Mouse (Mus musculus) granulocyte monocyte progenitor cell, adult 5-6 weeks (primary cell): ENCODE results near the gene Efnb1. TPM values are rescaled to one million over a fixed set of nuclear protein-coding genes. Genes with fewer than 3 reads are reported as not detected.
A peak's percentile ranks its signal among the peaks of the same experiment; 100 is the strongest.

Experiments used
- ATAC-seq: replicated peaks from 2 replicates; pipeline ENCODE4 v1.8.0; 2016; ENCODE audit warnings: mild to moderate bottlenecking, moderate TSS enrichment, inconsistent platforms; ENCODE audit not compliant: poor library complexity, severe bottlenecking
- total RNA-seq, 2 experiments: library from RNA; stranded (forward) in 1 of 2; stranded (reverse) in 1 of 2; fragments of 200-712, 200-1000 nt in 1 of 2; fragments of >200 nt in 1 of 2; fragmentation: Nextera tagmentation in 1 of 2; gene quantifications; 2 replicates each; pipeline ENCODE4 v1.2.3; 2014 to 2017

The Efnb1 gene
- total RNA-seq (2014; fragmentation: Nextera tagmentation) (0.47 and 0.62 TPM in 2 replicates), total RNA-seq (2017) (0.34 and 0.46 TPM in 2 replicates)

DNA sequence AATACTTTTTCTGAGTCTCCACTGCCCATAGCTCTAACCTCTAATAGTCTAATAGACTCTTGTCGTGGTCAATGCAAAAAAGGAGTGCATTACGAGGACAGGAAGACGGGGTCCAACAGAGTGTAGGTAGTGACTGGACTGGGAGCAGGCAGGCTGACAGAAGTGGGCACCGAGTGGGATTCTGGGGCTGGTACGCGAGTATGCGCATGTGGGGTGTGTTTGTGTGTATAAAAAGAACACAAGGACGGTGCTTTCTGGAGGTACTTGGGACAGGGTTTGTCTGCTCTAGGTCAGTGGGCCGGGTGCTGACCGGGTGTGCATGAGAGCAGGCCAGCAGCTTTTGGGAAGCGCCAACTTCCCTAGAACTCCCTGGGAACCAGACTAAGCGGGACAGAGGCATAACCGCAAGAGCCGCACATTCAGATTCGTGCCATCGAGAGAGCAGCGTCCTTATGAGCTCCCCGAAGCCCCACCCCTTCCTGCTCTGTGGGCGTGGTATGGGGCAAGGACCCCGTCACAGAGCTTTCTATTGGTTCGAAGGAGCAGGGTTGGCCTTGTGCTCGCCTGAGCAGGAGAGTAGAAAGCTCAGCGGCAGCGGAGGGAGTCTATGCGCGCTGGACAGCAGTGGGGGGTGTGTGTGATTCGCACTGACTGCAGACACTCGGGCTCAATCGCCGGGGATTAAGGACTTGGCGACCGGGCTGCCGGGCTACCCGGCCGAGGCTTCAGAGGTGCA is at the start of gene Efnb1:
Gene Efnb1, plus strand, starts transcription at position 608 of the 736 bp plus-strand sequence.
- ATAC-seq, result peak; percentile 85

DNA sequence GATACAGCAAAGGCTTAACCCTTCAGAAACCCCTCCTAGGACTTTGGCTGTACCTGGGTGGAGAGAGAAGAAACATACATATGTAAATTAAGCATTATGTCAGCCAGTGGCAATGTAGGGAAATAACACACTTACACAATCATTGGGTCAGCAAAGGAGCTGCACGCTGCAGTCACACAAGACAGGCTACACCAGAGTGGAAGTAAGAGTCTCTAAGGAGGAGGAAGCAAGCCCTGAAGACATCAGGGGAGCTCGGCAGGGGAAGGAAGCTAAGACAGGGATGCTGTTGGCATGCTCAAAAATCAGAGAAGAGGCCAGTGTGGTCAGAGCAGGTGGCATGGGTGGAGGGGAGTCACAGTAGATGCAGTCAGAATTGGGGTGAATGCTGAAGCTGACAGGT is 43.2 kb upstream of the Efnb1 start:
- ATAC-seq, result peak; percentile 88

DNA sequence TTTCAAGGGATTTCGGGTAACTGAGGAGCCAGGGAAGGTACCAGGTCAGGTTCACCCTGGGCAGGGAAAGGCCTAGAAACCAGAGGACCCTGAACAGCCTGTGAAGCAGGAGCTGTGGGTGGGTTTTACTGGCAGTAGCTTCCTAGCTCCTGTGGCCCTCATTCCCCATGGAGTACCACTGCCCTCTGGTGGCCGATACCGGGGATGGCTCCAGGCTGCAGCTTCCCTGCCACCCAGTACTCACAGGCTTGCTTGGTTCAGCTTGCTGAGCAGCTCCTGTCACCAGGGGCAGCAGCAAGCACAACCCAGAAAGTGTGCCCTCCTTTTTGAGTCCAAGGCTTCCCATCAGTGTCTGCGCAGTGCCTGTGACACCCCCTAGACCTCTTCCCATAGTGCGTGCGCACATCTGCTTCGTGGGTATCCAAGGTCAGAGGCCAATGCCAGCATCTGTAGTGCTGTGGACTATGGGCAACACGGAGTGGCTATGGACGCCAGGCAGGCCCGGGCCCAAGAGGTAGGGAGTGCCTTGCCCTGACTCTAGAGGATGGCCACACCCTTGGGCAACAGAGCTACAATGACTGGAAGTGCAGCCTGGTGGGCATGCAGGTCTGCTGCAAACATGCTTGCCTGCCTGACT is 24.7 kb upstream of the Efnb1 start:
- peak; percentile 100 for ATAC-seq

DNA sequence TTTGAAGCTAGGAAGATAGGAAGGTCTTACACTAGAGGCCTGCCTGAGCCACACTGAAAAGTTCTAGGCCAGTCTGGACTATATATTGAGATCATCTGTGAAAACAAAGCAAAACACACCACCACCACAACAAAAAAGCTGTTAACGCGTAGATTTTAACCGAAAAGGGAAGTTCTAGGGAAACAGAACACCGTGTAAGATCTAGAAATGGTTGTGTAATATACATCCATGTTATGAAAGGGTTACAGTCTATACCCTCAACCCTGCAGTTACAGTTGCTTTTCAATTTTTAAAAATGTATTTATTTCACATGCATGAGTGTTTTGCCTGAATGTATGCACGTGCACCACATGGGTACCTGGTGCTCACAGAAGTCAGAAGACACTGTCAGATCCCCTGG is 16.4 kb upstream of the Efnb1 start:
- ATAC-seq, result peak; percentile 88

DNA sequence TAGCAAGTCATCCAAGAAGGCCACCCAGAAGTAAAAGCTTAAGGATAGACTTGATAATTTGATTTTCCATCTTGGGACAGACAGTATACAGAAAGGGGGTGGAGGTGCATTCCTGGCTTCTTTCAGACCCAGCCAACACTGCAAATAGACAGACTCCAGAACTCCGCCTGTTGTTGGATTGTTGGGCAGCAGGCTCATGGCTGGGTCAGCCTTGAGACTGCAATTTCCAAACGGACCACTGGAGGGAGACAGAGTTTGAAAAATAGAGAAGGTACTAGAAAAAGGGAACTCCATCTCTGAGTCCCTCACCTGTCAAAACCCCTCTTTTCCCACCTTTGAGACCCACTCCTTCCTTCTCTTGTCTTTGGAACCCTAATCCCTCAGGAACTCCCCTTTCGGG is 5.9 kb upstream of the Efnb1 start:
- peak; percentile 65 for ATAC-seq

DNA sequence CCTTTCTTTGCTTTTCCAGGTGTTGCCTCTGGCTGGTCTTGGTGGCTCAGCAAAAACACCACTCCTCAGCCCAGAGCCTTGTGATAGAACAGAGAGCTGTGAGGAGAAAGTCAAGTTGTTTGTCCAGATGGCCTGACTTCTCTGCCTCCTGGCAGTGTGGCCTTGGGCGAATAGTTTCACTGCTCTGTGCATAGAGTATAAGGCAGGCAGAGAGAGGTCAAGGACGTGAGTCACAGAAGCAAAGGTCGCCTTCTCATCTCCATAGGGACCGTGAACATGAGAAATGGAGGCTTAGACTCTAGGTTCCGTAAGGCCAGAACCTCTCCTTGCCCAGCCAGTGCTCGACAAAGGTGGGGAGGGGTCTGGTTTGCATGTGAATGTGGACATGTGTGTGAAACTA is 3.4 kb upstream of the Efnb1 start:
- ATAC-seq, result no peak

DNA sequence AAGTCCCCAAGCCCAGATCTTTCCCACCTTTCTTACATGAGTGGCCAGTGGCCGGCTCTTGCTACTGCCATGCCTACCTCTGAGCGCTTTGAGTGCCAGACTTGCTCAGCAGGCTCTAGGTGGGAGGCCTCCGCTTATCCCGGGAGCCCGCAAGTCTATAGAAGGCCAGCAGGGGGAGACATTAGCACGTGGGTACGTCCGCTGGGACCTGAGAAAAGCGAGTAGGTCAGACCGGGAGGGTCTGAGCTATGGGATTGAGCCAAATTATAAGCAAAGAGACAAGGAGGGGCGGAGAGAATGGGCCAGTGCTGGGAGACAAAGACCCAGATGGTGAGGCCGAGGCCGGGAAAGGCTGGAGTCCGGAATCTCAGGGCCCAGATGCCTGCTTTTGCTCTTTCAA is 1.0 kb upstream of the Efnb1 start:
- peak; percentile 67 for ATAC-seq

DNA sequence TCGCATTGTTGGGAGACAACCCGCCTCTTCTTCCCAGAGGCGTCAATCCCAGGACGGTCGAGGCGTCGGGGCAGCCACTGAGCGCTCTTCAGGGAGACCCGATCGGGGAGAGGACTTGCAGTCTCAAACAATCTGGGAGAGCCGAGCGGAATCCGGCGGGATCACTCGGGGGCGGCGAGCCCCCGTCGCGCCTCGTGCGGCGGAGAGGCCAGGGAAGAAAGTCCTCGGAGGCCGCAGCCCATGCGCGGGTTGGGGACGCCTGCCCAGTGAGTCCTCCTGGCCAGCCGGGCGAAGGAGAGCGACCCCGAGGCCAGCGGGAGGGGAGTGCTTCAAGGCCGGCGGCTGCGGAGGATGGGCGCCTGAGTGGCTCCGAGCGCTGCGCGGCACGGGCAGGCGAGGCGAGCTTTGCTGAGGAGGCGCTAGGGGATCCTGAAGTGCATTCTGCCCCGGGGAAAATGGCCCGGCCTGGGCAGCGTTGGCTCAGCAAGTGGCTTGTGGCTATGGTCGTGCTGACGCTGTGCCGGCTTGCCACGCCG is 569 bp downstream of the Efnb1 start:
- 0 out of 2 replicates have a peak, but pooled peaks have one; percentile 2 for ATAC-seq

DNA sequence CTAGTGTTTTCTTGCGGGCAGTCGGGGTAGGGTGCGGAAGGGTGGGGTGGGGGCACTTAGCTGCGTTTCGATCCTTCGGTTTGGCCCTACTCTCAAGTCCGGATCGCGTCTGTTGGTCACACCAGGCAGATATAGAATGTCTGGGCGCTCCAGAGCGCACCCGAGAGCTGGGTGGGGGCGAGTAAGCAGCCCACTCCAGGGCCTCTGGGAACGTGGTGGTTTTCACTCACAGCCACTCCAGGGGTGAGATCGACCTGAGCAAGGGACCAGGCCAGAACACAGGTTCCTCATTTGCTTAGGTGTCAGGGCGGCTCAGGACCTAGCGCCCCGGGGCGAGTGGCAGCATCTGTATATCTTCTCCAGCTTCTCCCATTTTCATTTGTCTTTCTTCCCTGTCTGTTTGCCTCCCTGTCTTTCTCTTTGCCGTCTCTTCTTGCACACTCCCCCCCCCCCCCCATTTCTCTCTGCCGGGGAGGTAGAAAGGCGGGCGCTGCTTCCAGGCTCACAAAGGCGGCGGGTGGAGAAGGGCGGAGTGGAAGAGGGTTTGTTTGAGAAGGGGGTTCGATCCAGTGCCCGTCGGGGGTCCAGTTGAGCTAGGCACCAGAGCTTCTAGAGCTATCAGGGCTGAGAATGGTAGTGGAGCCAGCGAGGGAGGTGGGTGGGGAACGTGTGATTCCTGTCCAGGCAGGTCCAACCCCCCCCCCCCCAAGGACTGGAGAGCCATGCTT is 1.4 kb downstream of the Efnb1 start:
- ATAC-seq, result 0 out of 2 replicates have a peak, but pooled peaks have one; percentile 20

DNA sequence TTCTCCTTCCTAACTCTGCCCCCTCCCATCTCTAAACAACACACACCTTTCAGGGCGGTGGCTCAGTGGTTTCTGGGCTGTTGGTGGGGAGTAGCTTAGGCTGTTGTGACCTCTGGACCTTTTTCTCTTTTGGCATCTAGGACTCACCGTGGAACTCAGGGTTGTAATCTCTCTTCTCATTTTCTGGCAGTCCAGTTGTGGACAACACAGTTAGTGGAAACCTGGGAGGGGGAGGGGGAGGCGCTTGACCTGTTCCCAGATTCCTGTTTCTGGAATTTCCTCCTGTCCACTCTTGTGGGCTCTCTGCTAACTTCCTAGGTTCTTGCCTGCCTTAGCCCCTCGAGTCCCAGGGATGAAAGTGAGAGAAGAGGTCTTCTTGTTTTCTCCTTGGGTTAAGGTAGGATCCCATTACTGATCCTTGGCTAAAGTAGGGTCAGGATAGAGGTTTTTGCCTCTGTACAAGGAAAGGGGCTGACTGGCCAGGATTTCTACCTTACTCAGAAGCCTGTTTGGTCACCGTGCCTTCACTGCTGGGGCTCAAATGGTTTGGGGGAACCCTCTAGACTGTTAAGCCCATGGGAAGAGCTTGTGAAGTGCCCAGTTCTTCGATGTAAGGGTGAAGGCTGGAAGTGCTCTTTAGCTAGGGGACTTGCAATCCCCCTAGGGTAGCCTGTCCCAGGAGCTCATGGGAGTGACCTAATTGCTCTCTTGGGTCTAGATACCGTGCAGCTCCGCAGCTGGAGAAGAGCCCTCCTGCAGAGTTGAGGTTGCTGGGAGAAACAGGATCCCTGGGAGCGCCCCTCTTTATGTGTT is 2.2 kb downstream of the Efnb1 start:
- ATAC-seq, result no peak

DNA sequence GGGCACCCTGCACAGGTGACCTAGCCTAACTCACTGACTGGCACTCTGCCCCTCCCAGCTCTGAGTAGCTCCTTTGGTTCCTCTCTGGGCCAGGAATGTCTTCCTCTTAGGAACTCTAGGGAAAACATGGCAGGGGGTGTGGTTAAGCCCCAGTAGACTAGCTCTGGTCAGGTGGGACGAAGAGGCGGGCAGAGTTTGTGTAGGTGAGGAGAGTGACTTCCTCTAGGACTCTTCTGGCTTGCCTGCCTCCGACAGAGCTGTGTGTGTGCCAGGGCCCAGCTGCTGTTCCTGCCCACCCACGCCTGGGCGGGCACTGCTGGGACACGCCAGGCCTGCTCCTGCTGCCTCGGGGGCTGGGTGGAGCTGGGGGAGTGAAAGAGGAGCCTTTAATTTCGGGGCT is 5.1 kb downstream of the Efnb1 start:
- ATAC-seq, result no peak

DNA sequence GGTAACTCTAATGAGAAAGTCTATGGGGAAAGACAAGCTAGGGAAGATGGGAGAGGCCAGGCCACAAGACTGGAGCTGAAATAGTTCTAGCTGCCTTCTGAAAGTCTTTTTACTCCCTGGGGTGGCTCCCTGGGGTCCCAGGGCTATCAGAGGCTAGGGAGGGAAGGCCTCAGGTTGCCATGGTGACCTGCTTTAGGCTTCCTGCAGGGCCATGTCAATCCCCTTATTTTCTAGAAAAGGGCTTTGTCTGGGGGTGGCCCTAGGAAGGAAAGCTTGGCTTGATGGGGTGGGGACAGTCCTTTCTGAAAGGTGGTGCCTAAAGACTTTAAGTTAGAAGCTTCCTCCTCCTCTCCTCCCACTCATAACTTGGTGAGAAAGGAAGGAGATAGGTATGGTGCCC is 6.0 kb downstream of the Efnb1 start:
- no peak for ATAC-seq

DNA sequence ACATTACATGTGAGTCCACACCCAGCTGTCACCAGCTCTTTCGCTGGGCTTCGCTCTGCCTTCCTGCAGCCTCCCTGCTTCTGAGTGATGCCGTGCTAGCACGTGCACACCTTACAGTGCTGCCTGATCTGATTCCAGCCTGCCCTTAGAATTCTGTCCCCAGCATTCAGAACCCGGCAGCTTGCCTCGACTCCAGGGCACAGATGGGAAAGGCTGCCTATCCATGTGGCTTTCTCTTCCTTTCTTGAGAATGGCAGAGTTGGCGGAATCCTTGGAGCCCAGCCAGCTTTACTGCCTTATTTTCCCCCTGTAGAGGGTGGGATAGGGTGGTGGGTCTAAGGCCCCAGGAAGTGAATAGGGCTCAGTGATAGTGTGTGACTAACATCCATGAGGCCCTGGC is 9.6 kb downstream of the Efnb1 start:
- no peak for ATAC-seq

DNA sequence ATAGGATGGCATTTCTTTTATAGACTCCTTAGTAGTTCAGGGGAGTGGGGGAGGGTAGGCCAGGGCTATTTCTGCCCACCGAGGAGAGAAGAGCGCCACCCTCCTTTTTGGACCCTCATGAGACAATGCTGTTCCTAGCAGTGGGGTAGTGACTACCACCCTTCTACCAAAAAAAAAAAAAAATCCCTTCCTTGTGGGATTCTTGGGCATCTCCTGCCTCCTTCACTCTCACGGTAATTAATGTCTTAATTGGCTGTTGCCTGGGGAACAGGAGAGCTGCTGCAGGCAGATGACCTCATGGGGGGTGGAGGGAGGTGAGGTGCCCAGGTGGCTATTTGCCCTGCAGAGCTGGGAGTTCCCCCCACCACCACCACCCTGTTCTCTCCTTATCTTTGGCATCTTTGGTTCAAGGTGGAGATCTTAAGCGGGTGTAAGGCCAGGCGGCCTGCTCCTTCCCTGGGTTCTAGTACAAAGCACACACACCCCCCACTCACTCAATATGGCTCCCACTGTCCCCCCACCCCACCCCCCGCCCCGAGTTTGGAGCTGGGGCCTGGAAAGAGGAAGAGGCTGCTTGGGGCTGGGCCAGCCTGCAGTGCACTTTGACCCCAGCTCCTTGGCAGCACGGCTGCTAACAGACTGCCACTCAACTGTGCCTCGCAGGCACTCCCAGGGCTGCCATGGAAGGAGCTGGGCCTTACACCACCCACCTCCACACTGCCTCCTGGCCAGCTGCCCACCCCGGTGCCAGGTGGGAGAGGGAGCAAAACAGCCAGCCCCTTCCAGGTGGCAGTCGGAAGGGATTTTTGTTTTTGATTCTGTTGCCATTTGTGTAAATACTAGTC is 12.4 kb downstream of the Efnb1 start:
- ATAC-seq, result peak; percentile 31; the same call in 1 of the 2 replicates

DNA sequence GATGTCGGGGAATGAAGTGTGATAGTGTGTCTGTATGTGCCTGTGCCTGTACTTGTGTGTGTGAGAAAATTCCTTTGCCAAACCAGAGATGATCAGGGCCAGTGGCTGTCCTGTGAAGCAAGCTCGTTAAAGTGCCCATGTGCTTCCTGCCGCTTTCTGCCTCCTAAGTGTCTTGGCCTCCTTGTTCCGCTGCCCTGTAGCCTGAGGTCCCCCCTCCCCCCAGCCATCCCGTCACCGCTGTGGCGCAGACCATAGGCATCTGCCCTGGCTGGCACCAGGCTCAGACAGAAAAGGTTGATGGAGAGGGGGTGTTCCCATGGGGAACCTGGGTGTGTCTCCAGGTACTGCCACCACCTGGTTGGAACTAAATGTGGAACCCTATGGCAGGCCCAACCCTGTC is 13.1 kb downstream of the Efnb1 start:
- peak; percentile 63 for ATAC-seq

DNA sequence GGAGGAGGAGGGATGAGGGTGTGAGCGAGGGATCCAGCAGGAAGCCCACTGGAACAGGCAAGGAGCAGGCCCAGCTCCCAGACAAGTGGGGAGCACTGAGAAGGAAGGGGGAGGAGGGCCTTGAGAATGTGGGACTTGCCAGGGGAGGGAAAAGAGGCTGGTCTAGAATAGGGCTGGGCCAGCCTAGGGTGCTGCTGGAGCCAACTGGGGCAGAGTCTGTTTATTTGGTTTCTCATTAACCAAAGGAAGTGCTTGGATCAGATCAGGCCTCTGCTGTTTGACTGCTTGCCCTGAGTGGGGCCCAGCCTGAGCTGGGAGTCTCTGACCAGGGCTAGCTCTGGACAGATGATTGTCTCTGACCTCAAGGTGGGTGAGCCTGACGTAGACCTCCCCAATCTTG is 14.0 kb downstream of the Efnb1 start:
- ATAC-seq, result no peak

DNA sequence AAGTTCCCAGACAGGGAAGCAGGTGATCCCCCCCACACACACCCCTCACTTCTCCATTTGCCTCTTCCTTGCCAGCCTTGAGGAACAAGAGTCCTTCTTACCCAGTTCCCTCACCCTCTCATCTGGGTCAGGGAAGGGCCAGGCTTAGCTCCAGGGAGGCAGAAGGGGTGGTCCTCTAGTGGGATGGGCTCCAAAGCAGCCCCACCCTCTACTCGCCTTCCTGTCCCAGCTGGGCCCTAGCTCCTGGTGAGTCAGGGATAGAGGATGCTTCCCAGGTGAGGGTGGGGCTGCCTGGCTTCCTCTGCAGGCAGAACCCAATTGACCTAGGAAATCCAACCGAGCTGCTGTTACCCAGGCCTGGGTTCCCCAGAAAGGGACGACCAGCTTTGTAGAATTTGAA is 14.8 kb downstream of the Efnb1 start:
- peak; percentile 25; the same call in 1 of the 2 replicates for ATAC-seq

DNA sequence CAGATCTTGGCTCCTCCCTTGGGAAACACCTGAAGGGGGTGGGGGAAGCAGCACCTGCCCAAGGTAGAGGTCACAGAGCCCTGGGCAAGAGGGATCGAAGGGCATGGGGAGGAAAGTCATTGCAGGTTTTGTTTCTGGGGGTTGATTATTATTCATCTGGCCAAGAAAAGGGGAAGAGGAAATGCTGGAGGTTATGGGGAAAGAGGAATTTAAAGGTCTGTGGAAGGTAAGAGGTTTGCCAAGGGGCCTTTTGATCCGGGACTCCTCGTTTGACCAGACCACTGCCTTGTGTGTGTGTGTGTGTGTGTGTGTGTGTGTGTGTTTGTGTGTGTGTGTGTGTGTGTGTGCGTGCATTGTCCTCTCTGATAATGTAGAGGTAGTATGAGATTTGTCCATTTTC is 15.5 kb downstream of the Efnb1 start:
- ATAC-seq, result peak; percentile 62

DNA sequence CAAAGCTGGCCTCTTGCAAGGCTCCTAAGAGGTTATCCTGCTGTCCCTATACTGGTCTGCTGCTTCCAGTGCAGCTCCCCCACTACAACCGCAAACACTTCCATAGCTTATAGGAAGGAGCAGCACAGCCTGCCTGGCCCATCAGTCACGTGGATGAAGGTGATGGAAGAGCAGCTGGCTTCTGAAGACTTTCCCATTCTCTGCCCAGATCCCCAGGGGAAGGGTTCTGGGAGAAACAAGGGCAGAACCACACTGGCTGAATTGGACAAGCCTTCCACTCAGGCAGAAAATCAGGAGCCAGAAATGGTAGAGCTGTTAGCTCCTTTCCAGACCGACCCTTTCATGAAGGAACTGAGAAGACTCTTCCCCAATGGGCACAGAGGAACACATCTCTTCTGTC is 16.2 kb downstream of the Efnb1 start:
- ATAC-seq, result no peak
